Mouse (Mus musculus): ENCODE results near the gene Pip.

Pip gene

DNA sequence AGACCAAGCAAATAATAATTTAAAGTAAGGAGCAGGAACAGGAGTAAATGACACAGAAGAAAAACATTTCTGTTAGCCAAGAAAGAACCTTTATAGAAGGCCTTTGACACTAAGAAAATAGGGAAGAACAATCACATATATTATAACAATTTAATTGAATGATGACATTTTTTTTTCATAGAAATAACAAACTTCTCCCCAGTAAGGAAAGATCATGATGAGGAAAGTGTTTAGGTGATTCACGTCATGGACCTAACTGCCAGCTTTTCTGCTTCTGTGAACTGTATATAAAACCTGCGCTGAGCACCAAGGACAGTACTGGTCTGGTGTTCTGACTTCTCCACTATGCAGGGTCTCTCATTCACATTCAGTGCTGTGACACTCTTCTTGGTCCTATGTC, at the start of gene Pip:
Gene Pip (plus strand): TSS at position 301 of the 400 bp plus-strand sequence.
- no peak for DNase-seq

- no peak for DNase-seq
Measured at GRCm38 (mm10) chr6:41824086-41824485, 23.2 kb upstream of the Pip start.

GRCm38 (mm10) chr6:41829516-41829915, 17.8 kb upstream of the Pip start:
- DNase-seq: no peak

DNA sequence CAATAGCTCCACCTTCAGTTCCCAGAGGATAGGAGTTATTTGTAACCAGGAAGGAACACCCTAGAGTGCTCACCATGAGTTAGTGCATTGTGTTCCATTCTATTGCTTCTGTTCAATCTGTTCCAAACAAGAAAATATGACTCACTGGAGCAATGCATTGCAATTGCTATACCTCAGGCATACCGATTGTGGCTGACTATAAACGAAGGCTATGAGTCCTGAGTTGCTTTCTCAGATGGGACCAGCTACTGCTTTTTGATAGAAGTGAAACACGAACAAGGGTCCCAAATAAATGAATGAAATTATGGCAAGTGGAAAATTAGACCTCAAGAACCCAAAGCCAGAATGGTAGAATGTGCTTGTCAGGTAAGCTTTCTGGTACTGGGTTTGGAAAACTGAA, 5.4 kb downstream of the Pip start, which contains the start of gene Sval2:
Gene Sval2 (plus strand): TSS at position 301 of the 400 bp plus-strand sequence.
- DNase-seq: no peak

DNA sequence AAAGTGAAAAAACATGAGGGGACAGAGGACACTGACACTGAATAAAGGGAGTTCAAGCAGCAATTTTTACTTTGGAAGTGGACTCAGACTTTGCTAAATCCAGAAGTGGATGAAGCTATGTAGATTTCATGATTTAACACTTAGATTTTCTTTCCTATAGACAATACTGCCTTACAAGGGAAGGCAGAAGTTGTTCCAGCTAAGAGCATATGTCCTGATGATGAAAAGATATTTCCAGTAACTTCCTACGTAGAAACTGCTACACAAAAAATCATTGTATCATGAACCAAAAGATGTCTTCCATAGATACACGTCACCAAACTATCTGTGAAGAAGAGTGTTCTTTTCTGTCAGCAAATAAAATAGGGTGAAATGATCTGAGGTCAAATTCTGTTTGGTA, 16.7 kb downstream of the Pip start:
- DNase-seq: no peak
